Mouse (Mus musculus) 3T3-L1 (cell line): Measurements from ENCODE around the gene Ifnb1.

Experiments
- DNase-seq: peaks from one replicate; pipeline ENCODE4 v3.0.0-alpha.2; 2015; ENCODE audit warnings: low read depth, low spot score

Gene Ifnb1

DNA sequence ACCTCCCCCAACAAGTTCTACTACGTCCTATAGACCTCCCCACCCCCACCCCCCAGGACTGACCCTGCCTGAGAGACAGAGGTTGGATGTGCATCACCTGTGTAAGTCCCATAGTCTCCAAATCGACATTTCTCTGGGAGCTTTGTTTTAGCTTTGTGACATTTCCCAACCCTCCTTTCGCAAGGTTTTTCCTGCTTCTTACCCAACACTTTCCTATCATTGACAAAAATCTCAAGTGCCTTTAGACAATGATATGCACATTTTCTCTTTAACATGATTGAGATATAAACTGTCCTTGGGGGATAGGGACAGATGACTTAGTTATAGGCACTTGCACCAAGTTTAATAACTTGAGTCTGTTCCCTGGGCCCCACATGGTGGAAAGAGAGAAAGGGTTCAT, 21.3 kb downstream of the Ifnb1 start:
- no peak for DNase-seq

DNA sequence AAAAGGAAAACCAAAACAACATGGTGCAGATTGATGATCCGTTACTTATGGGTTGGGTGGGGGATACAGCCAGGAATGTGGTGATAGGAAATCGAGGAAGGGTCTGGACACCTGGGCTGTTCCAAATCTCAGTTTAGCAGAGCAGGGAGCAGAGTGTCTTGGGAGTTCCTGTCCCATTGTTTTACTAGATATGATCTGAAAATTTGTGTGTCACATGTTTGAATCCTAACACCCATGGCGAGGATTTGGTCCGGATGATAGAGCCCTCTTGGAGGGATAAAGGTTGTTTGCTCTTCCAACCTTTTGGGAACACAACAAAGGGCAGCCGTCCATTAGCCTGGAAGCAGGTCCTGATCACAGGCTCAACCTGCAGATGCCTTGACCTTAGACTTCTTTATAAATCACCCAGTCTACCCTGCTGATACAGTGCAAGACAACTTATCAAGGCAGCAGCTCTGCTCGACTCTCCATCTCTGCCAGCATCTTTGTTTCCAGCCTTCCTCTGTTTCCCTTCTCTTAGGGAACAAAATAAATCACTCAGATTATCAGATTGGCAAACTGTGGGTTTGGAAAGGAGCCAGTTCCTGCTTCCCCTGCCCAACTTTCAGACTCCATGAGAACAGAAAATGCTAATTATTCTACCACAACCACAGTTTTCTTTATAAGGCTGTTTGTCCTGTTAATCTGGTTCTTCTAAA, 26.1 kb downstream of the Ifnb1 start:
- DNase-seq, result no peak

DNA sequence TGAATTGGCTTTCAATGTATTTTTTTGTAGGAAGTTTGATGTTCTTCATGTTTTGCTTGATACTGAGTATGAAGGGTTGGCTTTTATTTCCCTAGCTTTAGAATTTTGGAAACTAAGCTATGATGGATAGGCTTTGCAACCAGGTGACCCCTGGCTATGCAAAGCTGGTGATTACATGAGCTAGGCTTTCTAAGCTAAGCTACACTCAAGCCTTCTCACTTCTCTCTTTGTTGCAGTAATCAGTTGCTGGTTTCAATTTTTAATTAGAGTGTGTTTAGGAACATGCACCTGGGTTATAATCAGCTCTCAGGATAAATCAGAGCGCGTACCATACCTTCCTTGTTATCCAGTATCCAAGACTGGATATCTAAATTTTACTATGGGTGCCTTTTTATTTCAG, 33.0 kb downstream of the Ifnb1 start:
- DNase-seq, result no peak

DNA sequence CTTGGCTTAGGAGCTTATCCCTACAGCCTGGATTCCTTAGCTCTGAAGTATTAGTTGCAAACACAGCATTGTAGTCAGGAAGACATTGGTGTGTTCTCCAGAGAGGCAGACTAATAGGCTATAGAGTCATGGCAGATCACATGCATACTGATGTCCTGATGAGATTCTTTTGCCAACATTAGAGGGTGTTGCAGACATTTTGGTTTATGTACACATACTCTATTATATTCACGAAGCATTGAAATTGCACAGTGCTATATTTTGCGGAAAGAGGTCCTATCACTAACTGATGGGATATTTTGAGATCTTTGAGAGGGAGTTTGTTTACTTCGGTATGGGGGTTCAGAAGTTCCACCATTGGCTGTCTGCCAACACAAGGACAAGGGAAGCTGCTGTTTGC, 34.5 kb downstream of the Ifnb1 start:
- DNase-seq, result no peak

DNA sequence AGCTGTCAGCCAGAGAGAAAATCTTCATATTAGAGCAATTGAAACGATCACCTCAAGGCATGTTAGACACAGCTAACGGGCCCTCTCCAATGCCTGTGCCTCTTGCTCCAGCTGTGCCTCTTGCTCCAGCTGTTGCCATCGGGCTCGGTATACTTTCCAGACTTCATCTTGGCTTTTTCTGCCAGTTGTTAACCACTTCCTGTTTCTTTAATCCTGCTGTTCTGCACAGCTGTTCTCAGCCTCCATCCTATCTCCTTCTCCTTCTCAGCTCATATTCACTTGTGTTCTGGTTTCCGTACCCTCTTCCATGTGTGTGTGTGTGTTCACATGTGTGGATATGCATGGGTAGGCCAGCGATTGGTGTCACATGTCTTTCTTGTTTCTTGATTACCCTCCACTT, 42.4 kb downstream of the Ifnb1 start:
- DNase-seq, result peak; percentile 35

DNA sequence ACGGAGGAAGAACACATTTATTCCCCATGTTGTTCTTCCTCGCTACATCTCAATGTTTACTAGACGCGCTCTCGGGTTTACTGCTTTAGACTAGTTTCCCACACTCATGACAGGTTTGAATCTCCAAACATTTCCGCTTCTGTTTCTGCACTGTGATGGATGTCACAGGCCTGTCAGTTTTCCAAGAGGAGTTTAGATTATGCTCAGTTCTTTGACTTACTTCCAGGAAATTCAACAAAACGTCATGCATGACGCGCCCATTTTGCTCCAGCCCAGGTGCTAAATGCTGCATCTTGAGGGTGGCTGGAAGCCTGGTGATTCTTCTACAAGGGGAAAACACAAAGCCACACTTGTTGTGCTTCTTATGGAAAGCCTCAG, 43.8 kb downstream of the Ifnb1 start:
- peak; percentile 37 for DNase-seq

DNA sequence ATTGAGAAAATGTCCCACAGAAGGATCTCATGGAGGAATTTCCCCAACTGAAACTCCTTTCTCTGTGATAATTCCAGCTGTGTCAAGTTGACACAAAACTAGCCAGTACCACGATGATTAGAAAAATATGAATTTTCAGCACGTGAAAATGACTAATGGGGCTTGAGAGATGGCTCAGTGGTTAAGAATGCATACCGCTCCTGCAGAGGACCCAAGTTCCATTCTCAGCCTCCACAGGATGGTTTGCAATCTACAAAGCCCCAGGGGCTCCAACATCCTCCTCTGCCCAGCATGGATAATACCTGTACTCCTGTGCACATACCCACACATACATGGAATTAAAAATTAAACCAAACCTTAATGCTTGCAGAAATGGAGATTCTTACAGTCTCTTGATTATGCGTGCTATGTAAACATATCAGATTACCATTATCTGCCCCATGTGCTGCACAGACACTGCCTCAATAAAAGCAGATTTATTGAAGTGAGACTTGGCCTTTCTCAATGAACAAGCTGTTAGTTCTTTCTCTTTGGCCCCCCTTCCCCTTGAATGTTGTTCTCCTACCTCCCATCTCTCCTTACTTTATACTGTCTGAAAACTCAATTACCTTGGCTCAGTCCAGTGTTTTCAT, 44.3 kb downstream of the Ifnb1 start:
- DNase-seq, result peak; percentile 76

DNA sequence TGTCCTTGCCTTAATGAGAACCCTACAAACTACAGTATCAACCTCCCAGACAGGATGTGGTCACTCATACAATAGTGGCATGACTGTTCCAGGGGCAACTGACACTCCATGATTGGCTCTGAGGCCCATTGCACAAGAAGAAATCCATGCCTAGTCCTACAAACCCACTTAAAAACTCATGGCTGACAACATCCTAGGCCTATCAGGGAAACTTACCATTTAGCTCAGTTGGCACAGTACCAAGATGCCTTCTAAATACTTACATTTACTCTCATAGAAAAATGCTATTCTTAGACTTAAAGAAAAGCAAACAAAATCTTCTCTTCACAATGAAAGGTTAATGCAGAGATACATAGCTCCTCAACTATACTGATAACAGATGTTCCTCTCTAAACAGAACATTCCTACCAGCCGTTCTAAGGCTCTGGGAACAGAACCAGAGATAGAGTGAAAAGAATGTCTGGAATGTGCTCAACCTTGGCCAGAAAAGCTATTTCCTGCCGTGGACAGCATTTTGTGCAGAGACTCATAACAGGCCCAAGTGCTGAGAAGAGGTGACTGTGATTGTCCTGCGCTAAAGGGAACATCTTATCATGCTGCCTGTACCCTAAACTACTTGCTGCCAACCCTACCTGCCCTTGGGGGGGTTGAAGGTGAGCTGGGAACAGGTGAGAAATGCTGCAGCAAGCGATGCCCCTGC, 45.9 kb downstream of the Ifnb1 start:
- peak; percentile 89 for DNase-seq

DNA sequence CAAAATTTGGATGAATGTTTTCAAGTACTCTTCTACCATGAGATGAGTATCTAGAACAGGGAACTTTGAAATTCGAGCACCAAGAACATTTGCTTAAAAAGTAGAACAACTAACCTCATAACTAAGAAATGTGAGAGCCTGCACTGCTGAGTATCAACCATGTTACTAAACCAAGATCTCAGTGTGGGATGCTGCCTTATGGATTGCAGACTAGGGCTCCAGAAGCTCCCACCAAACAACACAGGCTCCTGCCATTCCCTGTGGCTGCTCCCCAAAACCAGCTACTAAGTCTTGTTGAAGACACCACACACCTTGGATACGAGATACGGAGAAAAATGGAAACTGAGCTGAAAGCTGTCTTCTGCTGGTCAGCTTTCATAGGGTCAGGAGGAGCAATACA, 46.5 kb downstream of the Ifnb1 start:
- DNase-seq, result no peak
